20 mouse cellular contexts compared by ENCODE assay signal in the genomic region with DNA sequence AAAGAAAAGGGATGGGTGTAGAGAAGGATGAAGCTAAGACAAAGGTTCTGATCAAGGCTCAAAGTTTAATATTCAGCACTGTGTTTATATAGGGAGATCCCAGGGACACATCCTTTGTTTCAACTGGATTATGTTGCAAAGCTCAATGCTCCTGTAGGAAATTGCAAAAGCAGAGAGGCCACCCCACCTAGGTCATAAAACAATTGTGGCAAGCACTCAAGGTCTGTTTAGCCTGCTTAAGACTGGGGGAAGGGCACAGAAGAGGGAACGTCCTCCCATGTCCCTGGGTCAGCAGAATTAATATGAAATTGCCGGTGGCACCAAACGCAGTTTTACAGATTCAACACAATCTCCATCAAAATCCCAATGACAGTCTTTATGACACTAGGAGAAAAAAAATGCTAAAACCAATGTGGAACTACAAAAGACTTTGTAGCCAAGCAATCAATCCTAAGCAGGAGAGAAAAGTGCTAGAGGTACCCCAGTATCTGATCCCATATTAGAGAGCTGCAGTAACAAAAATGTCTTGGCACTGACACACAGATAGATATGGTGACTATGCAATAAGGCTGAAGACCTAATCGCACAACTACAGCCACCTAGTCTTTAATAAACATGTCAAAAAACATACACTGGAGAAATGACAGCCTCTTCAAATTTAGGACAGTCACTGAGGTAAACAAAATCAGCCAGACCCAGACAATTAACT. TPM values are rescaled to one million over a fixed set of nuclear protein-coding genes. Genes with fewer than 3 reads are reported as not detected.
A peak's percentile ranks its signal among the peaks of the same experiment; 100 is the strongest.
DNase-seq lines count a peak whose midpoint lies in the region; ATAC-seq and TF ChIP-seq lines count a peak whose summit lies in the region.
"Had no signal": no experiment of that assay in that cellular context is flagged by ENCODE, and none has a peak within 500 bp of the region (broad histone marks: within the 10 kb centered on the region; RNA-seq: fewer than 3 reads in every experiment).

No protein-coding gene starts in this region.

- DNase-seq in heart, adult 11 months, result peak; percentile 97
- no peak for DNase-seq in heart, embryonic 10.5 days (ENCODE audit: low spot score)
- DNase-seq in adrenal gland, postnatal 14 days, result peak; percentile 34
- peak; percentile 9 for DNase-seq in heart, postnatal 25 days (ENCODE audit: low spot score)
- DNase-seq in lung, postnatal 14 days, result peak; percentile 13
- no peak for DNase-seq in midbrain, postnatal 0 days (ENCODE audit: low spot score)
- no peak for DNase-seq in urinary bladder, adult 2 months (ENCODE audit: low spot score)
- DNase-seq: B cell, adult 2 months; cerebellum, adult 8-10 months; forebrain, postnatal 0 days; gastrocnemius, postnatal 10 days; kidney, adult 18-20 months; liver, postnatal 0 days; retina, postnatal 1 day; right cerebral cortex, postnatal 4 days; thymus, postnatal 4 days had no signal

- H3K4me3 ChIP-seq in heart, embryonic 10.5 days, result no peak overlapping the region
- no peak overlapping the region for H3K4me3 ChIP-seq in midbrain, postnatal 0 days (ENCODE audit: low read depth, low read length)
- H3K4me3 ChIP-seq: embryonic facial prominence, embryonic 12.5 days; limb, embryonic 15.5 days; midbrain, embryonic 15.5 days had no signal

- no peak for ATAC-seq in midbrain, postnatal 0 days (ENCODE audit: low FRiP score)
- ATAC-seq: forebrain, postnatal 0 days; liver, postnatal 0 days; midbrain, embryonic 15.5 days had no signal

- peaks cover 7% of the 10 kb centered on the region for H3K9me3 ChIP-seq in heart, embryonic 10.5 days
- no peaks in the 10 kb centered on the region for H3K9me3 ChIP-seq in midbrain, postnatal 0 days (ENCODE audit: low read length)

- H3K36me3 ChIP-seq in heart, embryonic 10.5 days, result no peaks in the 10 kb centered on the region
- no peaks in the 10 kb centered on the region for H3K36me3 ChIP-seq in midbrain, postnatal 0 days (ENCODE audit: insufficient read depth, low read length)
- H3K36me3 ChIP-seq: embryonic facial prominence, embryonic 12.5 days; limb, embryonic 15.5 days; midbrain, embryonic 15.5 days had no signal

- no peak for TF ChIP-seq CTCF in midbrain, postnatal 0 days (IDR thresholded peaks at IDR 0.05)

- H3K9ac ChIP-seq in midbrain, postnatal 0 days (replicated peaks; ENCODE audit: low read length, poor library complexity, severe bottlenecking), result no peak overlapping the region
- H3K9ac ChIP-seq: embryonic facial prominence, embryonic 12.5 days; forebrain, postnatal 0 days; hindbrain, embryonic 14.5 days; limb, embryonic 15.5 days; liver, postnatal 0 days; midbrain, embryonic 15.5 days had no signal

- no peak overlapping the region for H3K27ac ChIP-seq in heart, embryonic 10.5 days
- no peak overlapping the region for H3K27ac ChIP-seq in midbrain, postnatal 0 days (ENCODE audit: low read depth, low read length)
- H3K27ac ChIP-seq: embryonic facial prominence, embryonic 12.5 days; hindbrain, embryonic 14.5 days; limb, embryonic 15.5 days; midbrain, embryonic 15.5 days had no signal

- H3K4me2 ChIP-seq in midbrain, postnatal 0 days (ENCODE audit: low read depth, low read length, poor library complexity, severe bottlenecking), result no peak overlapping the region
- H3K4me2 ChIP-seq: embryonic facial prominence, embryonic 12.5 days; hindbrain, embryonic 14.5 days; limb, embryonic 15.5 days; midbrain, embryonic 15.5 days had no signal

- intact Hi-C loops in heart, postnatal 25 days (cut with DNase I), result loop anchor here (5.0 kb wide), 2 partner anchors 67 to 73 kb away; partner anchors contain the start of gene Atp8b5

- H3K27me3 ChIP-seq in heart, embryonic 10.5 days (ENCODE audit: insufficient read depth, poor library complexity, severe bottlenecking), result no peaks in the 10 kb centered on the region
- no peaks in the 10 kb centered on the region for H3K27me3 ChIP-seq in midbrain, postnatal 0 days (ENCODE audit: insufficient read depth, low read length)
- H3K27me3 ChIP-seq: embryonic facial prominence, embryonic 12.5 days; limb, embryonic 15.5 days; midbrain, embryonic 15.5 days had no signal

- H3K4me1 ChIP-seq in heart, embryonic 10.5 days, result no peaks in the 10 kb centered on the region
- no peaks in the 10 kb centered on the region for H3K4me1 ChIP-seq in midbrain, postnatal 0 days (ENCODE audit: insufficient read depth, low read length)
- H3K4me1 ChIP-seq: embryonic facial prominence, embryonic 12.5 days; limb, embryonic 15.5 days; midbrain, embryonic 15.5 days had no signal

- WGBS in heart, embryonic 10.5 days, result 80% methylated on average over 4 of the region's 4 CpGs
- 73% methylated on average over 4 of the region's 4 CpGs for WGBS in midbrain, postnatal 0 days

RNA-seq across cellular contexts. Expression of gene Rusc2, which starts 41.5 kb away (rescaled TPM):
- 9.9 and 11.2 TPM in 2 replicates for polyA plus RNA-seq in heart, embryonic 10.5 days (2016; fragmentation: Nextera tagmentation; extraction: Ambion mirVana)
- 34.8 and 38.6 TPM in 2 replicates for total RNA-seq in adrenal gland, postnatal 14 days (2021)
- 10 to 100 TPM; 35.3 to 49.1 TPM for total RNA-seq in heart, postnatal 25 days (2021)
- total RNA-seq in midbrain, postnatal 0 days (2014; rRNA removed), result 156 and 200 TPM in 2 replicates
- polyA plus RNA-seq in midbrain, postnatal 0 days (2015; fragmentation: Nextera tagmentation; extraction: Ambion mirVana), result 77.7 and 78.9 TPM in 2 replicates
- polyA plus RNA-seq in urinary bladder, adult 2 months (2012; rRNA removed), result 22.3 and 43.1 TPM in 2 replicates

Comparison
In these comparisons a context has a peak if more than half of its experiments do, and no peak if none do; other contexts are left out.
1. DNase-seq: peak in heart, adult 11 months (single experiment), adrenal gland, postnatal 14 days (single experiment), heart, postnatal 25 days (single experiment) and lung, postnatal 14 days (single experiment); none in heart, embryonic 10.5 days (single experiment), midbrain, postnatal 0 days (single experiment) and urinary bladder, adult 2 months (single experiment).